Mouse (Mus musculus) ES-E14 (cell line): ENCODE measurements around the gene Nxpe4. TPM values are rescaled to one million over a fixed set of nuclear protein-coding genes. Genes with fewer than 3 reads are reported as not detected.
A peak's percentile ranks its signal among the peaks of the same experiment; 100 is the strongest.

ENCODE experiments used
- DNase-seq: peaks from one replicate; pipeline ENCODE4 v3.0.0-alpha.2; 2013; ENCODE audit warnings: low read depth, low spot score
- H3K27ac ChIP-seq: 2 replicates; pipeline ENCODE4 v1.5.1; 2012; ENCODE audit warnings: low read depth, mild to moderate bottlenecking, low read length, moderate library complexity, mixed read lengths; ENCODE audit not compliant: poor library complexity, insufficient read depth, severe bottlenecking
- H3K36me3 ChIP-seq: 2 replicates; pipeline ENCODE4 v1.6.1; 2012; ENCODE audit warnings: mild to moderate bottlenecking, low read length, moderate library complexity, mixed read lengths; ENCODE audit not compliant: control insufficient read depth, poor library complexity, insufficient read depth, severe bottlenecking
- H3K4me1 ChIP-seq, 2 experiments: fragments of 150-350 bp in 1 of 2; sonication (generic) in 1 of 2; 2 replicates each; pipeline ENCODE4 v1.6.1; 2012; ENCODE audit warnings: low read length in 2 of 2, mild to moderate bottlenecking in 1 of 2, mixed read lengths in 1 of 2; ENCODE audit not compliant: control insufficient read depth in 2 of 2, insufficient read depth in 2 of 2, poor library complexity in 1 of 2
- H3K4me3 ChIP-seq, 2 experiments: fragments of 150-350 bp in 1 of 2; sonication (generic) in 1 of 2; 2 replicates each; pipeline ENCODE4 v1.5.1; 2012; ENCODE audit warnings: low read length in 2 of 2, low read depth in 1 of 2, mild to moderate bottlenecking in 1 of 2, mixed read lengths in 1 of 2; ENCODE audit not compliant: insufficient read depth in 1 of 2, poor library complexity in 1 of 2, severe bottlenecking in 1 of 2
- H3K9ac ChIP-seq: 2 replicates; pipeline ENCODE4 v1.6.1; 2012; ENCODE audit warnings: low read depth, mild to moderate bottlenecking, low read length, mixed read lengths; ENCODE audit not compliant: poor library complexity, insufficient read depth, severe bottlenecking
- H3K9me3 ChIP-seq: fragments of 150-350 bp; sonication (generic); 2 replicates; pipeline ENCODE4 v1.6.1; 2012; ENCODE audit warnings: low read depth, mild to moderate bottlenecking, low read length; ENCODE audit not compliant: control insufficient read depth, insufficient read depth
- CHD2 ChIP-seq: IDR thresholded peaks from 2 replicates; pipeline ENCODE4 v1.6.1; 2014; ENCODE audit warnings: mild to moderate bottlenecking, low read depth, low read length, inconsistent platforms
- HCFC1 ChIP-seq: IDR thresholded peaks from 2 replicates; pipeline ENCODE4 v1.6.1; 2012; ENCODE audit warnings: low read length, inconsistent platforms, borderline replicate concordance; ENCODE audit not compliant: insufficient read depth
- MAFK ChIP-seq: IDR thresholded peaks from 2 replicates; pipeline ENCODE4 v1.6.1; 2014; ENCODE audit warnings: mild to moderate bottlenecking, low read depth, low read length, inconsistent platforms; ENCODE audit not compliant: insufficient read depth
- ZC3H11A ChIP-seq: IDR thresholded peaks from 2 replicates; pipeline ENCODE4 v1.6.1; 2012; ENCODE audit warnings: low read depth, mild to moderate bottlenecking, inconsistent platforms, low read length, borderline replicate concordance
- ZNF384 ChIP-seq: IDR thresholded peaks from 2 replicates; pipeline ENCODE4 v1.6.1; 2012; ENCODE audit warnings: low read depth, low read length, inconsistent platforms
- in situ Hi-C, 2 experiments: fragments of 600-800 bp; cut with MboI; formaldehyde crosslinking; loops; one replicate each; pipeline ENCODE4 v1.15.1; 2025; ENCODE audit warnings: low sequenced_read_pairs in 2 of 2, inconsistent platforms in 1 of 2; ENCODE audit not compliant: unreplicated experiment in 2 of 2
- total RNA-seq: library from RNA; depleted of rRNA; stranded (reverse); fragments of 300-350 nt; gene quantifications from 2 replicates; pipeline ENCODE4 v1.2.3, GENCODE M21; 2012

Nxpe4 gene
- total RNA-seq, 1 experiment = 0.94 TPM

DNA sequence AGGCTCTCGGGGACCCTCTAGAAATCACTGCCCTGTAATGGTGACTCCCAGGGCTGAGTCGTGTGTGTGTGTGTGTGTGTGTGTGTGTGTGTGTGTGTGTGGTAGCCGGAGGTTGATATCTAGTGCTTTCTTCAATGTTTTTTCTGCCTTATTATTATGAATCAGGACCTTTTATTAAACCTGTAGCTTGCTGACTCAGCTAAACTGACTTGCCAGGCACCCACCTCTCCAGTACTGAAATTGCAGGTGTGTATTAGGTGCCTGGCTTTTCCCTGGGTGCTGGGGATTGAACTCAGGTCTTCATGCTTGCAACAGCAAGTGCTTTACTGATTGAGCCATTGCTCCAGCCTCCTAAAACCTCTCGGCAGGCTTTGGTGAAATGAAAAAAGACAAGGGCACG is 50.1 kb downstream of the Nxpe4 start:
- H3K4me1 ChIP-seq = no peaks in the 10 kb centered on the region
- in situ Hi-C loops = no loop called here
- DNase-seq = no peak
- no peak overlapping the region for H3K9ac ChIP-seq
- TF ChIP-seq MAFK (peak; percentile 83), ZNF384 (no peak)
- no peak overlapping the region for H3K27ac ChIP-seq
- H3K4me3 ChIP-seq = no peak overlapping the region
- no peaks in the 10 kb centered on the region for H3K36me3 ChIP-seq
- no peaks in the 10 kb centered on the region for H3K9me3 ChIP-seq

DNA sequence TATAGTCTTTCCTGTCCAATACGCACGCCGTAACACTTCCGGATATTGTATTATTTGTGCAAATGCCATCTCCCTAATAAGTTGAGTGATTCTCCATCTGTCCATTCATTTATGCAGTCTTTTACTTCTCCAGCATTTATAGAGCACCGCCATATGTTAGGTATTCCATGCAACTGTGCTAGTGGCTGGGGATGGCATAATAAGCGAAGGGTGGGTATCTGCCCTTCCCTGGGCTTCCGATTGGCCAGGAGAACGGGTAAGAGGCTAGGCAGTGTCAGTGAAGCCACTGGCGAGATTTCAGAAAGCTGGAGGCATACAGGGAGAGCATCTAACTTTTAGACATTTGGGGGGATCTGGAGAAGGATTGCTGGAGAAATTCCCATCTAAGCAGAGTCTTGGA is 52.9 kb downstream of the Nxpe4 start:
- in situ Hi-C loops = no loop called here
- TF ChIP-seq CHD2 (no peak), MAFK (no peak)

DNA sequence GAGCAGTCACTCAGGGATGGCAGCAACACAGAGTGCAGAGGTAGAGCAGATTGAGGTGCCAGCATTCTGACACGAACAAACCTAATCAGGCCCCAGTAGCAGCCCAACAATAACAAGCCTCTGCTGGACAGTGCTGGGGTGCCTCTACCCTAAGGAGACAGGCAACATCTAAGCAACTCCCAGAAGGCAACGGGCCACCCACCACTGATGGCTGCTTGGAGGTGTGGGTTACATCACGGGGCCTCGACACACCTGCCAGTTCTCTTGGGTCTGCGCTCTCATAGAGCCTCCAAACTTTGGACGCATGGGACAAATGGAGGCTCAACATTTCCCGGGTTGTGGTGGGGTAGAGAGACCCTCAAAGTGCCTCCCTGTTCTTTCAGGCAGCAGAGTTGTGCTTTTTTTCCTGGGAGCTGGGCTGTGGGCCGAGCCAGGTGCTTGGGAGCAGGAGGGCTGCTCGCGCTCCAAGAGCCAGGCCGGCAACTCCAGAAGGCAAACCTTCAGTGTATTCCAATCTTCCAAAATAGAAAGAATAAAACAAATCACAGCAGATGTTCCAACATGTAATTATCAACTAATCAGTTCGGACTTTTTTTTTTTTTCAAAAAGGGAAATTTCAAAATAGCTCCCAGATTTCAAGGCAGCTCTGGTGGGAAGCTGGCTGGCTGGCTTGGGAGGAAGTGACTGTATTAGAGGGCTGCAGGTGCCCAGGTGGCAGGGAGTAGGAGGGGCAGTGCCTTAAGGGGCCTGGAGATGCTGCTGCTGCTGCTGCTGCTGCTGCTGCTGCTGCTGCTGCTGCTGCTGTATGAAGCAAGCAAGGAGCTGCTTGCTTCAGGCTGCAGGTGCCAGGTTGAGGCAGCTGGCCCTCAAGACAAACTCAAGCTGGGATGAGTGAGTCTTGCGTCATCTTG is 54.5 kb downstream of the Nxpe4 start:
- Histone ChIP-seq H3K36me3 (no peaks in the 10 kb centered on the region), H3K4me3 (no peak overlapping the region), H3K9ac (no peak overlapping the region), H3K4me1 (no peaks in the 10 kb centered on the region), H3K27ac (no peak overlapping the region), H3K9me3 (no peaks in the 10 kb centered on the region)
- in situ Hi-C loops = no loop called here
- TF ChIP-seq MAFK (no peak), ZNF384 (no peak), ZC3H11A (no peak), CHD2 (no peak), HCFC1 (no peak)
- DNase-seq = no peak

More for the DNA sequence above, 52.9 kb downstream of the Nxpe4 start:
- no peak for DNase-seq
- no peaks in the 10 kb centered on the region for H3K36me3 ChIP-seq
- no peaks in the 10 kb centered on the region for H3K4me1 ChIP-seq
- H3K9me3 ChIP-seq = no peaks in the 10 kb centered on the region
- H3K4me3 ChIP-seq = no peak overlapping the region
- H3K9ac ChIP-seq = no peak overlapping the region
- no peak overlapping the region for H3K27ac ChIP-seq

DNA sequence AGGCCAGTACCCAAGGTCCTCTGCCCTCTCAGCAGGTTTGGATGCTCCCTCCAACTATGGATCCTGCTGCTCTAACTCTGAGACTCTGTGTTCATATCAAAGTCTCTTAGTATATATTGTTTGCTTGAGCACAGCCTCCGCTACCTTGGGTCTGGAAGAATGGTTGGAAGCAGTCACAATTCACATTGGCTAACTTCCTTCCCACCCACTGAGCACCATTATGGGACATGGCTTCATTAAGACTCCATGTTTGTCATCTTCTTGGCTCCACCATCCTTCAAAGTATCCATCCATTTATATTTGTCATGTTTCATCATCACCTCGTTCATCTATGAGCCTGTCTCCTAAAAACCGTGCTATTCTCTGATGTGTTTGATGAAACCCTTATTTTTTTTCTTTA is 68.9 kb downstream of the Nxpe4 start:
- no peak for DNase-seq
- no peaks in the 10 kb centered on the region for H3K36me3 ChIP-seq
- in situ Hi-C loops = no loop called here
- no peak overlapping the region for H3K4me3 ChIP-seq
- no peaks in the 10 kb centered on the region for H3K4me1 ChIP-seq
- no peak overlapping the region for H3K27ac ChIP-seq
- H3K9me3 ChIP-seq = no peaks in the 10 kb centered on the region
- no peak overlapping the region for H3K9ac ChIP-seq
- TF ChIP-seq CHD2 (no peak), HCFC1 (no peak), ZNF384 (no peak), MAFK (no peak), ZC3H11A (no peak)

- Histone ChIP-seq H3K9me3 (no peaks in the 10 kb centered on the region), H3K9ac (no peak overlapping the region), H3K4me1 (peaks cover 0 to 2% of the 10 kb centered on the region in 2 experiments; a peak in 1 of 4 replicates), H3K4me3 (no peak overlapping the region), H3K27ac (no peak overlapping the region), H3K36me3 (no peaks in the 10 kb centered on the region)
- in situ Hi-C loops = no loop called here
- no peak for DNase-seq
- TF ChIP-seq ZC3H11A (no peak), CHD2 (no peak)
Observed at GRCm38 (mm10) chr9:48236455-48236854, 74.6 kb downstream of the Nxpe4 start.
